Mouse (Mus musculus) neural tube, embryonic 13.5 days (tissue): ENCODE measurements at regions not wholly inside any gene's neighbourhood (a gene's known extent, or its start where the extent isn't known, plus 50 kb on each side); places are given as distances from the start of the nearest gene placed in this dataset.

Experiments
- ATAC-seq: fragments of 200-750 bp; cut with Nextera tagmentation; 2 replicates; pipeline ENCODE4 v1.8.0; 2017; ENCODE audit warnings: low read depth, mild to moderate bottlenecking, moderate TSS enrichment, moderate library complexity
- H3K27ac ChIP-seq: fragments of 300-500 bp; sonication (generic); replicated peaks from 2 replicates; pipeline ENCODE4 v1.5.1; 2015; ENCODE audit warnings: moderate library complexity, mild to moderate bottlenecking, inconsistent platforms
- H3K27me3 ChIP-seq: fragments of 300-500 bp; sonication (generic); 2 replicates; pipeline ENCODE4 v1.6.1; 2015; ENCODE audit warnings: mild to moderate bottlenecking, inconsistent platforms
- H3K36me3 ChIP-seq: fragments of 300-500 bp; sonication (generic); 2 replicates; pipeline ENCODE4 v1.6.1; 2015; ENCODE audit warnings: mild to moderate bottlenecking, inconsistent platforms
- H3K4me1 ChIP-seq: fragments of 300-500 bp; sonication (generic); replicated peaks from 2 replicates; pipeline ENCODE4 v1.6.1; 2015; ENCODE audit warnings: inconsistent platforms
- H3K4me2 ChIP-seq: fragments of 300-500 bp; sonication (generic); 2 replicates; pipeline ENCODE4 v1.6.1; 2015; ENCODE audit warnings: inconsistent platforms, mild to moderate bottlenecking, moderate library complexity
- H3K4me3 ChIP-seq: fragments of 300-500 bp; sonication (generic); 2 replicates; pipeline ENCODE4 v1.5.1; 2015; ENCODE audit warnings: mild to moderate bottlenecking, inconsistent platforms
- H3K9ac ChIP-seq: fragments of 300-500 bp; sonication (generic); 2 replicates; pipeline ENCODE4 v1.6.1; 2015; ENCODE audit warnings: moderate library complexity, mild to moderate bottlenecking, inconsistent platforms
- H3K9me3 ChIP-seq: fragments of 300-500 bp; sonication (generic); 2 replicates; pipeline ENCODE4 v1.6.1; 2016; ENCODE audit warnings: inconsistent platforms
- WGBS: fragments of 180-500 bp; shearing (Covaris S2); methylation state at CpG from one replicate; pipeline ENCODE4 v1.1.7; 2015; 5-methylcytosine and 5-hydroxymethylcytosine counted together

GRCm38 (mm10) chr14:68022925-68023324 lies 1271.2 kb downstream of the Synb start:
- ATAC-seq: no peak
- WGBS: 79% methylated on average over 10 of the region's 10 CpGs
- Histone ChIP-seq H3K27me3 (no peaks in the 10 kb centered on the region), H3K4me1 (peaks cover 18% of the 10 kb centered on the region), H3K9me3 (no peaks in the 10 kb centered on the region), H3K4me2 (no peak overlapping the region), H3K36me3 (no peaks in the 10 kb centered on the region), H3K4me3 (no peak overlapping the region), H3K9ac (no peak overlapping the region), H3K27ac (no peak overlapping the region)

GRCm38 (mm10) chr14:68021240-68021639 lies 1272.9 kb downstream of the Synb start:
- Histone ChIP-seq H3K4me3 (no peak overlapping the region), H3K36me3 (no peaks in the 10 kb centered on the region), H3K9me3 (no peaks in the 10 kb centered on the region), H3K4me1 (peaks cover 18% of the 10 kb centered on the region), H3K4me2 (no peak overlapping the region), H3K27ac (peak overlapping the region; percentile 85), H3K27me3 (no peaks in the 10 kb centered on the region), H3K9ac (no peak overlapping the region)
- 47% methylated on average over 7 of the region's 7 CpGs for WGBS
- no peak for ATAC-seq

- no peaks in the 10 kb centered on the region for H3K27me3 ChIP-seq
- ATAC-seq: no peak
- WGBS: 30% methylated on average over 6 of the region's 6 CpGs
- H3K36me3 ChIP-seq: no peaks in the 10 kb centered on the region
- no peak overlapping the region for H3K4me2 ChIP-seq
- no peak overlapping the region for H3K4me3 ChIP-seq
- H3K4me1 ChIP-seq: peaks cover 18% of the 10 kb centered on the region
- no peaks in the 10 kb centered on the region for H3K9me3 ChIP-seq
- H3K9ac ChIP-seq: no peak overlapping the region
- peak overlapping the region; percentile 85 for H3K27ac ChIP-seq
Observed at GRCm38 (mm10) chr14:68020769-68021168, 1273.3 kb downstream of the Synb start.

- H3K4me3 ChIP-seq: no peak overlapping the region
- no peak overlapping the region for H3K4me2 ChIP-seq
- ATAC-seq: no peak
- no peaks in the 10 kb centered on the region for H3K27me3 ChIP-seq
- no peaks in the 10 kb centered on the region for H3K36me3 ChIP-seq
- peaks cover 18% of the 10 kb centered on the region for H3K4me1 ChIP-seq
- H3K9me3 ChIP-seq: no peaks in the 10 kb centered on the region
- peak overlapping the region; percentile 33; the same call in 1 of the 2 replicates for H3K27ac ChIP-seq
- no peak overlapping the region for H3K9ac ChIP-seq
Observed at GRCm38 (mm10) chr14:68018686-68019085, 1275.4 kb downstream of the Synb start.

GRCm38 (mm10) chr14:67996790-67997417 lies 1297.2 kb downstream of the Synb start:
- Histone ChIP-seq H3K9ac (no peak overlapping the region), H3K4me2 (no peak overlapping the region), H3K4me3 (no peak overlapping the region), H3K27ac (no peak overlapping the region), H3K4me1 (peaks cover 9% of the 10 kb centered on the region; the same call in 1 of the 2 replicates), H3K36me3 (no peaks in the 10 kb centered on the region), H3K9me3 (peaks cover 2% of the 10 kb centered on the region; the same call in 1 of the 2 replicates), H3K27me3 (no peaks in the 10 kb centered on the region)
- 94% methylated on average over 7 of the region's 7 CpGs for WGBS
- ATAC-seq: no peak

GRCm38 (mm10) chr14:67993611-67994051 lies 1300.5 kb downstream of the Synb start:
- H3K4me1 ChIP-seq: peaks cover 9% of the 10 kb centered on the region; the same call in 1 of the 2 replicates
- no peak for ATAC-seq
- no peaks in the 10 kb centered on the region for H3K9me3 ChIP-seq
- WGBS: 61% methylated on average over 13 of the region's 13 CpGs
- no peaks in the 10 kb centered on the region for H3K36me3 ChIP-seq
- no peaks in the 10 kb centered on the region for H3K27me3 ChIP-seq
- H3K9ac ChIP-seq: no peak overlapping the region
- no peak overlapping the region for H3K27ac ChIP-seq
- H3K4me2 ChIP-seq: peak overlapping the region; percentile 29
- no peak overlapping the region for H3K4me3 ChIP-seq

GRCm38 (mm10) chr14:67993142-67993541 lies 1301.0 kb downstream of the Synb start:
- no peak for ATAC-seq
- Histone ChIP-seq H3K4me3 (no peak overlapping the region), H3K9me3 (no peaks in the 10 kb centered on the region), H3K9ac (no peak overlapping the region), H3K36me3 (no peaks in the 10 kb centered on the region), H3K27ac (no peak overlapping the region), H3K27me3 (no peaks in the 10 kb centered on the region), H3K4me2 (peak overlapping the region; percentile 29), H3K4me1 (peaks cover 9% of the 10 kb centered on the region; the same call in 1 of the 2 replicates)
- WGBS: 19% methylated on average over 8 of the region's 8 CpGs

GRCm38 (mm10) chr14:67992088-67992487 lies 1302.0 kb downstream of the Synb start:
- 73% methylated on average over 6 of the region's 6 CpGs for WGBS
- Histone ChIP-seq H3K27me3 (no peaks in the 10 kb centered on the region), H3K9me3 (no peaks in the 10 kb centered on the region), H3K9ac (no peak overlapping the region), H3K4me3 (no peak overlapping the region), H3K36me3 (no peaks in the 10 kb centered on the region), H3K4me2 (no peak overlapping the region), H3K27ac (no peak overlapping the region), H3K4me1 (peaks cover 9% of the 10 kb centered on the region; the same call in 1 of the 2 replicates)
- ATAC-seq: no peak

GRCm38 (mm10) chr14:67990271-67990670 lies 1303.8 kb downstream of the Synb start:
- Histone ChIP-seq H3K9ac (no peak overlapping the region), H3K27me3 (no peaks in the 10 kb centered on the region), H3K4me2 (no peak overlapping the region), H3K4me1 (peaks cover 9% of the 10 kb centered on the region; the same call in 1 of the 2 replicates), H3K4me3 (no peak overlapping the region), H3K27ac (no peak overlapping the region), H3K36me3 (no peaks in the 10 kb centered on the region), H3K9me3 (no peaks in the 10 kb centered on the region)
- WGBS: 74% methylated on average over 3 of the region's 3 CpGs
- no peak; the same call in 1 of the 2 replicates for ATAC-seq
